Mouse (Mus musculus): ENCODE measurements around the gene Dpyd.

DNA sequence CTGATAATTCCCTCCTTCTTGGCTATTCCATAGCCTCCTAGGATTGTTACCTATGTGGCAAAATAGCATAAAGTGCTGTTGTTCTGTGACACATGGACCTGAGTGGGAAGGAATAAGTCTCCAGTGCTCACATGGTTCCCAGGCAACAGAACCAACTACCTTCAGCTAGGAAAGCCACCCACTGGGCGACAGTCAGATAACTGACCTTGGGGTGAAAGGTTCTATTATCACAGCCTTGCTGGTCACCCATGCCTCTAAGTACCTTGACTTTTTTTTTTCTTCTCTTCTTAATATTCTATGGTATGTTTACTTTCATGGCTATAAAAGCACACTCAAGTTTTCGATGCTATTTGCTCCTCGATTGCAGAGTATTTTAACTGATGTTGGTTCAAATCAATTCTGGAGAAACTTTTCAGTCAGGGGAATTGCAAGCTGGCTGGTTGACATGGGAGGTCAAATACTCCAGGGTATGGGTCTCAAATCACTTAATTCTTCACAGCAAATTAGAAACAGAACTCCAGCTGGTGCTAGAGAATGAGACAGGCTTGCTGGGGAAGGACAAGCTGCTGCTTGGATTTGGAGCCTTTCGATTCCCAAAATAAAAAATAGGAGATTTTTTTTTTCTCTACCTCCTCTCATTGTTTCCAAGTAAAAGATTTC, 14.2 kb upstream of the Dpyd start:
- TF ChIP-seq POLR2A (IDR thresholded peaks at IDR 0.05; ENCODE audit: borderline replicate concordance, insufficient read depth, low read length) (no peak), CTCF (IDR thresholded peaks at IDR 0.05; ENCODE audit: borderline replicate concordance, insufficient read depth, low read depth, low read length) (no peak)

Measured in cerebellum, adult 2 months (tissue).